25 mouse cellular contexts compared by ENCODE assay signal in genomic region chr4:152161601-152162000, GRCm38 (mm10). TPM values are rescaled to one million over a fixed set of nuclear protein-coding genes. Genes with fewer than 3 reads are reported as not detected.
DNase-seq lines count a peak whose midpoint lies in the region; ATAC-seq and TF ChIP-seq lines count a peak whose summit lies in the region.
"Had no signal": no experiment of that assay in that cellular context is flagged by ENCODE, and none has a peak within 500 bp of the region (broad histone marks: within the 10 kb centered on the region; RNA-seq: fewer than 3 reads in every experiment).

No protein-coding gene starts in this region.

- TF ChIP-seq POLR2A in liver, adult 2 months (IDR thresholded peaks at IDR 0.05; ENCODE audit: extremely low read depth, insufficient read depth, low read length) = no peak

- no peak overlapping the region for H3K27ac ChIP-seq in liver, adult 2 months (replicated peaks; ENCODE audit: insufficient read depth, low read depth, low read length)
- no peak overlapping the region for H3K27ac ChIP-seq in liver, embryonic 11.5 days (ENCODE audit: low read depth, low read length)
- H3K27ac ChIP-seq in hindbrain, embryonic 16.5 days (ENCODE audit: low read depth, low read length) = no peak overlapping the region
- H3K27ac ChIP-seq: embryonic facial prominence, embryonic 13.5 days; forebrain, embryonic 13.5 days; heart, adult 2 months; heart, embryonic 15.5 days had no signal

- H3K4me1 ChIP-seq in liver, adult 2 months (ENCODE audit: control insufficient read depth, insufficient read depth, low read length) = 0 out of 2 replicates have a peak, but pooled peaks cover 1% of the 10 kb centered on the region
- peaks cover 11% of the 10 kb centered on the region for H3K4me1 ChIP-seq in liver, embryonic 11.5 days (replicated peaks; ENCODE audit: control insufficient read depth, insufficient read depth, low read length)
- peaks cover 12% of the 10 kb centered on the region for H3K4me1 ChIP-seq in hindbrain, embryonic 16.5 days (ENCODE audit: control insufficient read depth, insufficient read depth, low read depth, low read length)

- H3K9me3 ChIP-seq in liver, embryonic 11.5 days (ENCODE audit: control insufficient read depth, low read length) = no peaks in the 10 kb centered on the region
- H3K9me3 ChIP-seq in hindbrain, embryonic 16.5 days (ENCODE audit: control insufficient read depth, low read length) = no peaks in the 10 kb centered on the region
- H3K9me3 ChIP-seq: embryonic facial prominence, embryonic 13.5 days; forebrain, embryonic 13.5 days; heart, embryonic 15.5 days had no signal

- H3K9ac ChIP-seq in liver, adult 2 months (ENCODE audit: low read depth, low read length) = no peak overlapping the region
- no peak overlapping the region for H3K9ac ChIP-seq in liver, embryonic 11.5 days (ENCODE audit: low read depth, low read length)
- no peak overlapping the region for H3K9ac ChIP-seq in hindbrain, embryonic 16.5 days (ENCODE audit: low read depth, low read length)
- H3K9ac ChIP-seq: embryonic facial prominence, embryonic 13.5 days; forebrain, embryonic 13.5 days; forebrain, postnatal 0 days; heart, embryonic 15.5 days had no signal

- H3K4me3 ChIP-seq in liver, adult 2 months (ENCODE audit: insufficient read depth, low read depth, low read length) = no peak overlapping the region
- no peak overlapping the region for H3K4me3 ChIP-seq in liver, embryonic 11.5 days (ENCODE audit: low read depth, low read length)
- no peak overlapping the region for H3K4me3 ChIP-seq in hindbrain, embryonic 16.5 days (ENCODE audit: low read length)
- H3K4me3 ChIP-seq: embryonic facial prominence, embryonic 13.5 days; forebrain, embryonic 13.5 days; heart, adult 2 months; heart, embryonic 15.5 days had no signal

- WGBS in liver, adult 2 months = 43% methylated on average over 6 of the region's 6 CpGs
- WGBS in liver, embryonic 11.5 days = 70% methylated on average over 6 of the region's 6 CpGs
- 78% methylated on average over 6 of the region's 6 CpGs for WGBS in hindbrain, embryonic 16.5 days

- H3K36me3 ChIP-seq in liver, adult 2 months (ENCODE audit: control insufficient read depth, insufficient read depth, low read length) = no peaks in the 10 kb centered on the region
- H3K36me3 ChIP-seq in liver, embryonic 11.5 days (ENCODE audit: control insufficient read depth, insufficient read depth, low read length) = no peaks in the 10 kb centered on the region
- no peaks in the 10 kb centered on the region for H3K36me3 ChIP-seq in hindbrain, embryonic 16.5 days (ENCODE audit: control insufficient read depth, insufficient read depth, low read length)
- H3K36me3 ChIP-seq: embryonic facial prominence, embryonic 13.5 days; heart, embryonic 15.5 days had no signal

- no peaks in the 10 kb centered on the region for H3K79me2 ChIP-seq in liver, adult 2 months (ENCODE audit: control insufficient read depth, insufficient read depth, low read length)

- peak; percentile 52 for DNase-seq in kidney, adult 18-20 months
- DNase-seq in kidney, postnatal 10 days = no peak
- peak; percentile 23 for DNase-seq in liver, adult 2 months (ENCODE audit: extremely low read depth, low read depth, low spot score)
- DNase-seq in liver, embryonic 11.5 days (ENCODE audit: low spot score) = no peak
- peak; percentile 61 for DNase-seq in kidney, postnatal 14 days
- DNase-seq in adrenal gland, postnatal 4 days (ENCODE audit: low spot score in 2 of 2) = no peak
- DNase-seq: adrenal gland, postnatal 14 days; cerebellum, adult 18-20 months; cerebellum, adult 9-11 months; cerebellum, postnatal 36 days; forebrain, postnatal 0 days; gastrocnemius, postnatal 14 days; heart, adult 2 months; heart, postnatal 14 days had no signal

- no peak for ATAC-seq in liver, embryonic 11.5 days (replicated peaks; ENCODE audit: low FRiP score)
- no peak for ATAC-seq in hindbrain, embryonic 16.5 days
- ATAC-seq: activated CD4-positive, CD25-positive, alpha-beta regulatory T cell, adult 4 months; forebrain, embryonic 13.5 days; forebrain, postnatal 0 days; Patski had no signal

- H3K27me3 ChIP-seq in liver, adult 2 months (ENCODE audit: control insufficient read depth, insufficient read depth, low read length) = peaks cover 13% of the 10 kb centered on the region
- peaks cover 57% of the 10 kb centered on the region for H3K27me3 ChIP-seq in liver, embryonic 11.5 days (replicated peaks; ENCODE audit: control insufficient read depth, insufficient read depth, low read length)
- peaks cover 55% of the 10 kb centered on the region for H3K27me3 ChIP-seq in hindbrain, embryonic 16.5 days (replicated peaks; ENCODE audit: control insufficient read depth, insufficient read depth, low read length)

- TF ChIP-seq CTCF in liver, adult 2 months (IDR thresholded peaks at IDR 0.05; ENCODE audit: low read depth, low read length) = no peak

- no peak overlapping the region for H3K4me2 ChIP-seq in liver, embryonic 11.5 days
- H3K4me2 ChIP-seq in hindbrain, embryonic 16.5 days (ENCODE audit: low read length) = no peak overlapping the region
- H3K4me2 ChIP-seq: embryonic facial prominence, embryonic 13.5 days; forebrain, embryonic 13.5 days; heart, embryonic 11.5 days; heart, embryonic 15.5 days had no signal

RNA-seq across cellular contexts. Expression of gene Hes2, which starts 2.9 kb away (rescaled TPM):
- not detected in 2 replicates for total RNA-seq in liver, adult 2 months (2014; rRNA removed)
- polyA plus RNA-seq in liver, adult 2 months (2012; rRNA removed) = not detected in 2 replicates
- polyA plus RNA-seq in liver, embryonic 11.5 days (2014; fragmentation: Nextera tagmentation; extraction: Ambion mirVana) = not detected in 2 replicates
- polyA plus RNA-seq in hindbrain, embryonic 16.5 days (2015; fragmentation: Nextera tagmentation; extraction: Ambion mirVana) = not detected in 2 replicates
- total RNA-seq in adrenal gland, postnatal 4 days (2021) = not detected
- total RNA-seq: adrenal gland, adult 18-20 months; adrenal gland, postnatal 14 days; CH12.LX; forebrain, postnatal 0 days; gastrocnemius, adult 18-20 months; gastrocnemius, postnatal 14 days; heart, adult 2 months; heart, postnatal 14 days; hematopoietic stem cell, adult 5-6 weeks had no signal
- polyA plus RNA-seq: activated CD4-positive, CD25-positive, alpha-beta regulatory T cell, adult 4 months; embryonic facial prominence, embryonic 13.5 days; forebrain, embryonic 13.5 days; forebrain, postnatal 0 days; heart, adult 2 months; Patski had no signal

RNA-seq across cellular contexts. Expression of gene Espn, which starts 9.4 kb away (rescaled TPM):
- total RNA-seq in liver, adult 2 months (2014; rRNA removed) = 0.20 and 0.28 TPM in 2 replicates
- 0.47 and 1.4 TPM in 2 replicates for polyA plus RNA-seq in liver, adult 2 months (2012; rRNA removed)
- 4.1 and 5.3 TPM in 2 replicates for polyA plus RNA-seq in liver, embryonic 11.5 days (2014; fragmentation: Nextera tagmentation; extraction: Ambion mirVana)
- 0.34 and 0.46 TPM in 2 replicates for polyA plus RNA-seq in hindbrain, embryonic 16.5 days (2015; fragmentation: Nextera tagmentation; extraction: Ambion mirVana)
- total RNA-seq in adrenal gland, postnatal 4 days (2021) = 1 to 10 TPM; 1.0 to 5.1 TPM

RNA-seq across cellular contexts. Expression of gene Acot7, which starts 16.3 kb away (rescaled TPM):
- total RNA-seq in liver, adult 2 months (2014; rRNA removed) = 9.3 and 10.7 TPM in 2 replicates
- 18.4 and 20.8 TPM in 2 replicates for polyA plus RNA-seq in liver, adult 2 months (2012; rRNA removed)
- polyA plus RNA-seq in liver, embryonic 11.5 days (2014; fragmentation: Nextera tagmentation; extraction: Ambion mirVana) = 50.0 and 51.1 TPM in 2 replicates
- polyA plus RNA-seq in hindbrain, embryonic 16.5 days (2015; fragmentation: Nextera tagmentation; extraction: Ambion mirVana) = 478 and 542 TPM in 2 replicates
- 10 to 100 TPM; 39.1 to 44.4 TPM for total RNA-seq in adrenal gland, postnatal 4 days (2021)

RNA-seq across cellular contexts. Expression of gene Tnfrsf25, which starts 45.9 kb away (rescaled TPM):
- total RNA-seq in liver, adult 2 months (2014; rRNA removed) = 0.13 and 0.28 TPM in 2 replicates
- 0.54 and 0.72 TPM in 2 replicates for polyA plus RNA-seq in liver, adult 2 months (2012; rRNA removed)
- 0.90 and 1.3 TPM in 2 replicates for polyA plus RNA-seq in liver, embryonic 11.5 days (2014; fragmentation: Nextera tagmentation; extraction: Ambion mirVana)
- 0.80 and 1.1 TPM in 2 replicates for polyA plus RNA-seq in hindbrain, embryonic 16.5 days (2015; fragmentation: Nextera tagmentation; extraction: Ambion mirVana)
- 1 to 10 TPM; 1.2 to 1.4 TPM for total RNA-seq in adrenal gland, postnatal 4 days (2021)

Comparison
In these comparisons a context has a peak if more than half of its experiments do, and no peak if none do; other contexts are left out.
1. DNase-seq: peak in kidney, adult 18-20 months (single experiment), liver, adult 2 months (single experiment) and kidney, postnatal 14 days (single experiment); none in kidney, postnatal 10 days (single experiment), liver, embryonic 11.5 days (single experiment) and adrenal gland, postnatal 4 days (0 of 2).